9 mouse cellular contexts compared by ENCODE assay signal in genomic region chr14:117895539-117895912, GRCm38 (mm10).
DNase-seq lines count a peak whose midpoint lies in the region; ATAC-seq lines count a peak whose summit lies in the region.
"Had no signal": no experiment of that assay in that cellular context is flagged by ENCODE, and none has a peak within 500 bp of the region (broad histone marks: within the 10 kb centered on the region; RNA-seq: fewer than 3 reads in every experiment).

No protein-coding gene starts in this region.

- H3K9me3 ChIP-seq in heart, embryonic 13.5 days: no peaks in the 10 kb centered on the region
- H3K9me3 ChIP-seq in forebrain, embryonic 14.5 days (replicated peaks; ENCODE audit: control insufficient read depth, low read length): no peaks in the 10 kb centered on the region
- H3K9me3 ChIP-seq: lung, embryonic 15.5 days had no signal

- H3K36me3 ChIP-seq in heart, embryonic 13.5 days: no peaks in the 10 kb centered on the region
- H3K36me3 ChIP-seq in forebrain, embryonic 14.5 days (ENCODE audit: control insufficient read depth, insufficient read depth, low read length): no peaks in the 10 kb centered on the region
- H3K36me3 ChIP-seq: lung, embryonic 15.5 days had no signal

- H3K27me3 ChIP-seq in heart, embryonic 13.5 days (replicated peaks): peaks cover 15% of the 10 kb centered on the region
- H3K27me3 ChIP-seq in forebrain, embryonic 14.5 days (replicated peaks; ENCODE audit: control insufficient read depth, insufficient read depth, low read length): no peaks in the 10 kb centered on the region
- H3K27me3 ChIP-seq: lung, embryonic 15.5 days had no signal

- peak overlapping the region; percentile 34; the same call in 1 of the 2 replicates for H3K27ac ChIP-seq in heart, embryonic 13.5 days (replicated peaks)
- H3K27ac ChIP-seq in forebrain, embryonic 14.5 days (ENCODE audit: low read depth, low read length): peak overlapping the region; percentile 61; the same call in 1 of the 2 replicates
- H3K27ac ChIP-seq: lung, embryonic 15.5 days had no signal

- no peak overlapping the region for H3K4me3 ChIP-seq in heart, embryonic 13.5 days
- no peak overlapping the region for H3K4me3 ChIP-seq in forebrain, embryonic 14.5 days (ENCODE audit: low read depth, low read length)
- H3K4me3 ChIP-seq: lung, embryonic 15.5 days had no signal

- no peak for DNase-seq in heart, adult 9 months (ENCODE audit: low spot score in 2 of 2)
- peak; percentile 47 for DNase-seq in forebrain, embryonic 14.5 days (ENCODE audit: low spot score)
- DNase-seq in layer of hippocampus, postnatal 14 days (ENCODE audit: low spot score in 2 of 2): peak; percentile 61 to 63
- peak; percentile 56 to 73 for DNase-seq in right cerebral cortex, adult 2 months (ENCODE audit: low spot score in 2 of 2)
- no peak for DNase-seq in spleen, adult 12 weeks (ENCODE audit: low spot score)
- DNase-seq in thymus, postnatal 4 days: no peak
- no peak for DNase-seq in urinary bladder, postnatal 4 days (ENCODE audit: low spot score in 2 of 2)

- H3K9ac ChIP-seq in heart, embryonic 13.5 days: no peak overlapping the region
- H3K9ac ChIP-seq in forebrain, embryonic 14.5 days (ENCODE audit: low read length): no peak overlapping the region
- H3K9ac ChIP-seq: lung, embryonic 15.5 days had no signal

- peak overlapping the region; percentile 34 for H3K4me2 ChIP-seq in heart, embryonic 13.5 days
- peak overlapping the region; percentile 37 for H3K4me2 ChIP-seq in forebrain, embryonic 14.5 days (ENCODE audit: low read length)
- H3K4me2 ChIP-seq: lung, embryonic 15.5 days had no signal

- WGBS in heart, embryonic 13.5 days: 72% methylated on average over 16 of the region's 16 CpGs
- 69% methylated on average over 16 of the region's 16 CpGs for WGBS in forebrain, embryonic 14.5 days

- 0 out of 2 replicates have a peak, but pooled peaks cover 6% of the 10 kb centered on the region for H3K4me1 ChIP-seq in heart, embryonic 13.5 days
- H3K4me1 ChIP-seq in forebrain, embryonic 14.5 days (ENCODE audit: control insufficient read depth, insufficient read depth, low read length): 0 out of 2 replicates have a peak, but pooled peaks cover 3% of the 10 kb centered on the region
- H3K4me1 ChIP-seq: lung, embryonic 15.5 days had no signal

- ATAC-seq in heart, embryonic 13.5 days (ENCODE audit: extremely low read depth, insufficient number of reproducible peaks, low FRiP score, low TSS enrichment): no peak
- peak; percentile 42 for ATAC-seq in forebrain, embryonic 14.5 days

Comparison
In these comparisons a context has a peak if more than half of its experiments do, and no peak if none do; other contexts are left out.
1. DNase-seq: peak in forebrain, embryonic 14.5 days (single experiment), layer of hippocampus, postnatal 14 days (2 of 2) and right cerebral cortex, adult 2 months (2 of 2); none in heart, adult 9 months (0 of 2), spleen, adult 12 weeks (single experiment), thymus, postnatal 4 days (single experiment) and urinary bladder, postnatal 4 days (0 of 2).